Mouse (Mus musculus) CH12.LX (cell line): ENCODE measurements at regions not wholly inside any gene's neighbourhood (a gene's known extent, or its start where the extent isn't known, plus 50 kb on each side); places are given as distances from the start of the nearest gene placed in this dataset.

Experiments used
- DNase-seq: peaks from one replicate; pipeline ENCODE4 v3.0.0-alpha.2; 2013; ENCODE audit errors: extremely low read depth
- H3K27ac ChIP-seq: 2 replicates; pipeline ENCODE4 v1.5.1; 2012; ENCODE audit warnings: low read depth, mild to moderate bottlenecking, control low read depth, moderate library complexity; ENCODE audit not compliant: insufficient read depth
- H3K27me3 ChIP-seq: replicated peaks from 2 replicates; pipeline ENCODE3; 2012; ENCODE audit warnings: inconsistent platforms
- H3K36me3 ChIP-seq, 2 experiments: replicated peaks in 1 of 2; 2 replicates each; pipeline versions ENCODE3 to v1.6.1; 2012; ENCODE audit warnings: inconsistent platforms in 1 of 2, low read length in 1 of 2, mild to moderate bottlenecking in 1 of 2, mixed read lengths in 1 of 2, moderate library complexity in 1 of 2; ENCODE audit not compliant: control insufficient read depth in 1 of 2, insufficient read depth in 1 of 2
- H3K4me1 ChIP-seq, 2 experiments: 2 replicates each; pipeline ENCODE4 v1.6.1; 2012; ENCODE audit warnings: inconsistent platforms in 1 of 2, moderate library complexity in 1 of 2; ENCODE audit not compliant: insufficient read depth in 2 of 2, control insufficient read depth in 1 of 2
- H3K4me2 ChIP-seq: 2 replicates; pipeline ENCODE4 v1.6.1; 2012; ENCODE audit warnings: low read depth, mild to moderate bottlenecking, control low read depth; ENCODE audit not compliant: poor library complexity, insufficient read depth, severe bottlenecking
- H3K4me3 ChIP-seq, 3 experiments: fragments of 150-350 bp in 1 of 3; sonication (generic) in 1 of 3; replicated peaks in 1 of 3; 2 replicates each; pipeline versions ENCODE3 to v1.5.1; 2011 to 2012; ENCODE audit warnings: low read depth in 2 of 3, low read length in 2 of 3, mild to moderate bottlenecking in 2 of 3, moderate library complexity in 2 of 3, control low read depth in 1 of 3, improper control_type of control experiment in 1 of 3, inconsistent platforms in 1 of 3, mixed read lengths in 1 of 3; ENCODE audit not compliant: poor library complexity in 1 of 3
- H3K79me2 ChIP-seq: replicated peaks from 2 replicates; pipeline ENCODE4 v1.6.1; 2012; ENCODE audit warnings: mild to moderate bottlenecking, moderate library complexity; ENCODE audit not compliant: control insufficient read depth, poor library complexity, insufficient read depth, severe bottlenecking; ENCODE audit errors: extremely low read depth
- H3K9ac ChIP-seq: 2 replicates; pipeline ENCODE4 v1.6.1; 2012; ENCODE audit warnings: low read depth, mild to moderate bottlenecking, control low read depth, moderate library complexity; ENCODE audit not compliant: insufficient read depth
- H3K9me3 ChIP-seq: replicated peaks from 2 replicates; pipeline ENCODE3; 2012; ENCODE audit warnings: low read length, inconsistent platforms, mixed read lengths
- E2F4 ChIP-seq: IDR thresholded peaks from 2 replicates; pipeline ENCODE4 v1.6.1; 2011; ENCODE audit warnings: low read depth, low read length, improper control_type of control experiment; ENCODE audit not compliant: insufficient replicate concordance
- ELF1 ChIP-seq: IDR thresholded peaks from 2 replicates; pipeline ENCODE4 v1.6.1; 2014; ENCODE audit warnings: low read depth, mild to moderate bottlenecking, inconsistent platforms, low read length, improper control_type of control experiment
- HCFC1 ChIP-seq: IDR thresholded peaks from 2 replicates; pipeline ENCODE4 v1.6.1; 2012; ENCODE audit warnings: low read depth, mild to moderate bottlenecking, inconsistent platforms, low read length, improper control_type of control experiment
- IRF4 ChIP-seq: IDR thresholded peaks from 2 replicates; pipeline ENCODE4 v1.6.1; 2014; ENCODE audit warnings: low read depth, mild to moderate bottlenecking, inconsistent platforms, low read length, improper control_type of control experiment
- JUN ChIP-seq: IDR thresholded peaks from 2 replicates; pipeline ENCODE4 v1.6.1; 2011; ENCODE audit warnings: low read depth, mild to moderate bottlenecking, low read length, improper control_type of control experiment, moderate library complexity; ENCODE audit not compliant: insufficient read depth
- KAT2A ChIP-seq: IDR thresholded peaks from 2 replicates; pipeline ENCODE4 v1.6.1; 2012; ENCODE audit warnings: low read length, improper control_type of control experiment, inconsistent platforms; ENCODE audit not compliant: insufficient replicate concordance
- MEF2A ChIP-seq: IDR thresholded peaks from 2 replicates; pipeline ENCODE4 v1.6.1; 2014; ENCODE audit warnings: low read depth, mild to moderate bottlenecking, inconsistent platforms, low read length, improper control_type of control experiment, borderline replicate concordance
- MYC ChIP-seq: IDR thresholded peaks from 2 replicates; pipeline ENCODE4 v1.6.1; 2011; ENCODE audit warnings: low read depth, mild to moderate bottlenecking, improper control_type of control experiment, low read length
- NELFE ChIP-seq: IDR thresholded peaks from 2 replicates; pipeline ENCODE4 v1.6.1; 2011; ENCODE audit warnings: low read depth, low read length, improper control_type of control experiment
- PAX5 ChIP-seq: IDR thresholded peaks from 2 replicates; pipeline ENCODE4 v1.6.1; 2012; ENCODE audit warnings: low read length, inconsistent platforms, mixed read lengths
- POLR2A ChIP-seq: IDR thresholded peaks from 2 replicates; pipeline ENCODE4 v1.6.1; 2011; ENCODE audit warnings: low read depth, mild to moderate bottlenecking, improper control_type of control experiment, low read length
- POLR2AphosphoS2 ChIP-seq: IDR thresholded peaks from 2 replicates; pipeline ENCODE4 v1.6.1; 2011; ENCODE audit warnings: low read depth, low read length, improper control_type of control experiment
- SMC3 ChIP-seq: IDR thresholded peaks from 2 replicates; pipeline ENCODE4 v1.6.1; 2011; ENCODE audit warnings: low read depth, low read length, improper control_type of control experiment
- TBP ChIP-seq: conservative IDR thresholded peaks from 2 replicates; pipeline ENCODE4 v1.6.1; 2011; ENCODE audit warnings: low read depth, low read length, improper control_type of control experiment
- UBTF ChIP-seq: IDR thresholded peaks from 2 replicates; pipeline ENCODE4 v1.6.1; 2012; ENCODE audit warnings: low read depth, mild to moderate bottlenecking, inconsistent platforms, low read length, improper control_type of control experiment, moderate library complexity
- USF1 ChIP-seq: IDR thresholded peaks from 2 replicates; pipeline ENCODE4 v1.6.1; 2014; ENCODE audit warnings: low read depth, mild to moderate bottlenecking, inconsistent platforms, low read length, improper control_type of control experiment
- ZC3H11A ChIP-seq: IDR thresholded peaks from 2 replicates; pipeline ENCODE4 v1.6.1; 2012; ENCODE audit warnings: low read depth, mild to moderate bottlenecking, inconsistent platforms, low read length, improper control_type of control experiment
- ZMIZ1 ChIP-seq: IDR thresholded peaks from 2 replicates; pipeline ENCODE4 v1.6.1; 2012; ENCODE audit warnings: low read depth, mild to moderate bottlenecking, inconsistent platforms, low read length, improper control_type of control experiment
- dilution Hi-C: fragments of 300-500 bp; cut with MboI; formaldehyde crosslinking; loops from 2 replicates; pipeline ENCODE4 v1.14.3; 2020; ENCODE audit warnings: low sequenced_read_pairs; ENCODE audit not compliant: extremely low pct_unique_long_range_greater_than_20kb, extremely low pct_ligation_motif_present
- in situ Hi-C: fragments of 300-500 bp; cut with MboI; formaldehyde crosslinking; loops from 3 replicates; pipeline ENCODE4 v1.14.3; 2019; ENCODE audit warnings: low sequenced_read_pairs, low pct_ligation_motif_present, low pct_unique_long_range_greater_than_20kb, mixed read lengths

DNA sequence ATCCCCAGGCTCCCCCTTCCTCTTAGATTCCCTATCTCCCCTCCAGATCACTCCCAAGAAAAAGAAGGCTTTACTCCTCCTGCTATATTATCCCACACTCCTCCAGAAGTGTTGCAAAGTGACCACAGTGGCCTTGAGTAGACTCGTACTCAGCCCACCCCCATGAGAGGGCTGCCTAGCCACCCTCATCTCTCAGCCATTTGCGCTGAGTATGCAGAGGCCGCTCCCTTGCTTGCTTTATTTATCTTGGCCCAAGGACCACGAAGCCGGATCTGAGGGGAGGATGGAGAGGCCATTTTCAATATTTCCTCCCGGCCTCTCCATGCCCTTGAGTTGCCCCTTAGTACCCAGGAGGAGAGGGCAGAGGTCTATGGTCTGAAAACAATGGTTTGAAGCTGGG is 151.9 kb downstream of the Pja1 start:
- TF ChIP-seq UBTF: no peak
- TF ChIP-seq POLR2AphosphoS2: no peak
- TF ChIP-seq MYC: no peak
- TF ChIP-seq TBP: no peak
- TF ChIP-seq HCFC1: no peak
- TF ChIP-seq ZC3H11A: no peak
- TF ChIP-seq PAX5: no peak
- no peak for TF ChIP-seq E2F4
- no peak for TF ChIP-seq ZMIZ1
- no peak for TF ChIP-seq USF1
- no peak for TF ChIP-seq ELF1
- no peak for TF ChIP-seq JUN
- no peak for TF ChIP-seq IRF4
- no peak for TF ChIP-seq MEF2A
- TF ChIP-seq NELFE: no peak
- no peak for DNase-seq
- Histone ChIP-seq H3K27me3 (no peaks in the 10 kb centered on the region), H3K27ac (no peak overlapping the region), H3K9me3 (no peaks in the 10 kb centered on the region), H3K4me2 (no peak overlapping the region), H3K4me3 (no peak overlapping the region), H3K4me1 (no peaks in the 10 kb centered on the region), H3K79me2 (no peaks in the 10 kb centered on the region), H3K9ac (no peak overlapping the region), H3K36me3 (no peaks in the 10 kb centered on the region)
- dilution Hi-C loops (no loop called here), in situ Hi-C loops (no loop called here)

DNA sequence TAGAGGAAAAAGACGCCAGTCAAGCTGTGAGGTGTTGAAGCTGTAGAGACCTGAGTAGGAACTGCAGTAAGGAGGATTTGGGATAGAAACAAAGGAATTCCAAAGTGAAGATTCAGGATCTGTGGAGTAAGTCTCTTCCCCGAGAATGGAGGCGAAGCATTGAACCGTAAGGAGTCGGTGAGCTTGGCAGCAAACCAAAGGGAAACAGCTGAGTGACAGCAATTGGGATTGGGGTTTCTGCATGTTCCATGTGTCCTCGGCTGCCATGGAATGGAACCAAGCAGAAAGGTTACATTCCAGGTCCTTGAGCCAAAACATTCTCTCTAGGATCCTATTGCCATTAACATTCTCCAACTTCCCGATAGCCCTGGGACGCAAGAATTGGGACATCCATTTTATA is 152.9 kb downstream of the Pja1 start:
- H3K36me3 ChIP-seq: no peaks in the 10 kb centered on the region
- no peaks in the 10 kb centered on the region for H3K79me2 ChIP-seq
- no peak overlapping the region for H3K9ac ChIP-seq
- no peaks in the 10 kb centered on the region for H3K27me3 ChIP-seq
- in situ Hi-C loops: no loop called here
- TF ChIP-seq POLR2A (no peak), UBTF (no peak)
- TF ChIP-seq, all 38 proteins: peak for 0
- dilution Hi-C loops: no loop called here
- Histone ChIP-seq H3K9me3 (no peaks in the 10 kb centered on the region), H3K4me3 (no peak overlapping the region), H3K4me2 (no peak overlapping the region), H3K4me1 (no peaks in the 10 kb centered on the region), H3K27ac (no peak overlapping the region)
- no peak for DNase-seq

DNA sequence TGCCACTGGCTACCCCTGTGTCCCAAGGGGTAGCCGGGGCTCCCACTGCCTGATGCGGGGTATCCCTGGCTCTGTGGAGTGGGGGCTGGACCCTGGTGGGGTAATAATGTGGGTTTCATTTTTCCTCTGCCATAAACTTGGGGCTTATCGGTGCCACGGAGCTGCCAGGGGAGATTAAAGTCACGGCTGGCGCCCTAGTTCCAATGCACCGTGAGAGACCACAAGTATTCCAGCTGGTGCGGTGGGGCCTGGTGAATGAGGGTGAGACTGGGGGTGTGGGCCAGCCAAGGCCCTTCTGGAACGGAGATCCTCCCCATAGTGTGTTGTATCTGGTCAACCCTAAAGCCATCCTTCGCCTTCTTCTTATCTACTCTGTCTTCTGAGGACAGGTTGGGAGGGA is 153.3 kb downstream of the Pja1 start:
- dilution Hi-C loops: no loop called here
- TF ChIP-seq SMC3 (no peak), JUN (no peak), KAT2A (no peak)
- TF ChIP-seq, all 38 proteins: peak for 0

More for the DNA sequence above, 153.3 kb downstream of the Pja1 start:
- Histone ChIP-seq H3K36me3 (no peaks in the 10 kb centered on the region), H3K9ac (no peak overlapping the region), H3K27ac (no peak overlapping the region), H3K79me2 (no peaks in the 10 kb centered on the region), H3K27me3 (no peaks in the 10 kb centered on the region), H3K9me3 (no peaks in the 10 kb centered on the region), H3K4me1 (no peaks in the 10 kb centered on the region), H3K4me2 (no peak overlapping the region), H3K4me3 (no peak overlapping the region)
- in situ Hi-C loops: no loop called here
- no peak for DNase-seq
